Mouse (Mus musculus) liver, postnatal 0 days (tissue): ENCODE data around the gene Rbms2. TPM values are rescaled to one million over a fixed set of nuclear protein-coding genes. Genes with fewer than 3 reads are reported as not detected.

Source experiments
- ATAC-seq: fragments of 200-750 bp; cut with Nextera tagmentation; 2 replicates; pipeline ENCODE4 v1.8.0; 2017; ENCODE audit warnings: mild to moderate bottlenecking, moderate library complexity
- DNase-seq: peaks from one replicate; pipeline ENCODE4 v3.0.0-alpha.2; 2016
- H3K27ac ChIP-seq: fragments of 300-500 bp; sonication (generic); 2 replicates; pipeline ENCODE4 v1.5.1; 2014; ENCODE audit warnings: antibody characterized with exemption, moderate library complexity, mild to moderate bottlenecking, low read depth
- H3K27me3 ChIP-seq: fragments of 300-500 bp; sonication (generic); 2 replicates; pipeline ENCODE4 v1.6.1; 2014; ENCODE audit warnings: low read length, control low read depth, mixed read lengths; ENCODE audit not compliant: insufficient read depth
- H3K36me3 ChIP-seq: fragments of 300-500 bp; sonication (generic); replicated peaks from 2 replicates; pipeline ENCODE4 v1.6.1; 2014; ENCODE audit warnings: mild to moderate bottlenecking, control low read depth, low read length, moderate library complexity, mixed read lengths; ENCODE audit not compliant: insufficient read depth
- H3K4me1 ChIP-seq: fragments of 300-500 bp; sonication (generic); 2 replicates; pipeline ENCODE4 v1.6.1; 2014; ENCODE audit warnings: antibody characterized with exemption, mild to moderate bottlenecking, control low read depth; ENCODE audit not compliant: insufficient read depth
- H3K4me2 ChIP-seq: fragments of 300-500 bp; sonication (generic); 2 replicates; pipeline ENCODE4 v1.6.1; 2014; ENCODE audit warnings: low read depth, mild to moderate bottlenecking, low read length, moderate library complexity, mixed read lengths
- H3K4me3 ChIP-seq: fragments of 300-500 bp; sonication (generic); 2 replicates; pipeline ENCODE4 v1.5.1; 2014; ENCODE audit warnings: low read depth, low read length
- H3K9ac ChIP-seq: fragments of 300-500 bp; sonication (generic); replicated peaks from 2 replicates; pipeline ENCODE4 v1.6.1; 2014; ENCODE audit warnings: mild to moderate bottlenecking, moderate library complexity
- H3K9me3 ChIP-seq: fragments of 300-500 bp; sonication (generic); 2 replicates; pipeline ENCODE4 v1.6.1; 2016; ENCODE audit warnings: mild to moderate bottlenecking, control low read depth, low read length, mixed read lengths
- CTCF ChIP-seq: sonication (generic); IDR thresholded peaks from 2 replicates; pipeline ENCODE4 v1.5.1; 2016; ENCODE audit warnings: antibody characterized with exemption, low read depth
- EP300 ChIP-seq: IDR thresholded peaks from 2 replicates; pipeline ENCODE4 v1.6.1; 2016; ENCODE audit warnings: antibody characterized with exemption, low read depth, mild to moderate bottlenecking
- WGBS: fragments of 180-500 bp; shearing (Covaris S2); extraction: QIAGEN DNeasy Blood & Tissue Kit; methylation state at CpG from one replicate; pipeline ENCODE4 v1.1.7; 2014; ENCODE audit not compliant: insufficient replicate concordance; 5-methylcytosine and 5-hydroxymethylcytosine counted together
- polyA plus RNA-seq: library from polyadenylated mRNA; unstranded; fragments of >200 nt; fragmentation: Nextera tagmentation; extraction: Ambion mirVana; gene quantifications from 2 replicates; pipeline ENCODE4 v1.2.1, GENCODE M21; 2015

The Rbms2 gene
- polyA plus RNA-seq, 1 experiment from 2014 or later = 4.5 TPM

DNA sequence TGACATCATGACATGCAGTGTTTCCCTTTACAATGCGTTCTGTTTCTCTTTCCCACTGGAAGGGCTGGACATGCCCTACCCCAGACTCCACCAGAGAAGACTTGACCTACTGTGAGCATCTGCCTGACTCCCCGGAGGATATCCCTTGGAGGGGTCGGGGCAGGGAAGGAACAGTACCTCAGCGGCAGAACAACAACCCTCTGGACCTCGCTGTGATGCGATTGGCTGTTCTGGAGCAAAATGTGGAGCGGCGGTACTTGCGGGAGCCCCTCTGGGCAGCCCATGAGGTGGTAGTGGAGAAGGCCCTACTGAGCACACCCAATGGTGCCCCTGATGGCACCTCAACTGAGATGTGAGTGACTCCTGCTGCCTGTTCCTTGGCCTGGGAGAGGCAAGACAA, 55.3 kb downstream of the Rbms2 start:
- WGBS = 97% methylated on average over 9 of the region's 9 CpGs
- H3K36me3 ChIP-seq = peaks cover 88% of the 10 kb centered on the region
- TF ChIP-seq CTCF (no peak), EP300 (no peak)
- no peak overlapping the region for H3K9ac ChIP-seq
- no peaks in the 10 kb centered on the region for H3K9me3 ChIP-seq
- ATAC-seq (no peak), DNase-seq (no peak)
- H3K4me3 ChIP-seq = no peak overlapping the region
- no peaks in the 10 kb centered on the region for H3K27me3 ChIP-seq
- no peak overlapping the region for H3K27ac ChIP-seq
- no peaks in the 10 kb centered on the region for H3K4me1 ChIP-seq
- H3K4me2 ChIP-seq = no peak overlapping the region

DNA sequence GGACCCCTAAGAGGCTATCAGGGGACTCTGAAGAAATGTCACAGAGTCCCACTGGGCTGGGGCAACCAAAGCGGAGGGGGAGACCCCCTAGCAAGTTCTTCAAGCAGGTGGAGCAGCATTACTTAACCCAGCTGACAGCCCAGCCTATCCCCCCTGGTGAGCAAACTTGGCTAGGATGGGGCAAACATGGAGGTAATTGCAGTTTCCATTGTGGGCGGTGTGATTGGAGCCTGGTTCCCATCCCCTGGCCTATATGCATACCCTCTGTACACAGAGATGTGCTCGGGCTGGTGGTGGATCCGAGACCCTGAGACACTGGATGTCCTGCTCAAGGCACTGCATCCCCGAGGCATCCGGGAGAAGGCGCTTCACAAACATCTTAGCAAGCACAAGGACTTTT, 56.3 kb downstream of the Rbms2 start:
- Histone ChIP-seq H3K4me1 (no peaks in the 10 kb centered on the region), H3K36me3 (peaks cover 91% of the 10 kb centered on the region), H3K9me3 (no peaks in the 10 kb centered on the region), H3K4me3 (no peak overlapping the region), H3K9ac (no peak overlapping the region), H3K27ac (no peak overlapping the region), H3K27me3 (no peaks in the 10 kb centered on the region), H3K4me2 (no peak overlapping the region)
- WGBS = 89% methylated on average over 7 of the region's 7 CpGs
- ATAC-seq (no peak), DNase-seq (no peak)
- TF ChIP-seq EP300 = no peak
- no peak for TF ChIP-seq CTCF

DNA sequence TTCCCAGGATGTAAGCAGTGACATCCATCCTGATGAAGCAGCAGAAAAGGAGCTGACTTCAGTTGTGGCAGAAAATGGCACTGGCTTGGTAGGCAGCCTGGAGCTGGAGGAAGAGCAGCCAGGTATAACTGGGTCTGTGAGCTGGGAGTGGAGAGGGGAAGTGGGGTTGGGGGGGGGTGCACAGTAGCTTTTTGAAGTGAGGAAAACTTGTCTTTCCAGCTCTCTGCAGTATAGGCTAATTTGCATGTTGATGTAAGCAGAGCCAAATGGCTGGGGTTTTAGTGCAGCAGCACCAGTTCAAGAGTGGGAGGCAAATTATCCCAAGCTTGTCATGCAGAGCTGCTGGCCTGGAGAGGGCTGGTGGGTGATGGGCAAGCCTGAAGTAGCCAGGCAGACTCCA, 68.9 kb downstream of the Rbms2 start:
- DNase-seq (no peak), ATAC-seq (no peak)
- Histone ChIP-seq H3K36me3 (peaks cover 74% of the 10 kb centered on the region), H3K4me2 (no peak overlapping the region), H3K27me3 (no peaks in the 10 kb centered on the region), H3K27ac (no peak overlapping the region), H3K9ac (no peak overlapping the region), H3K4me1 (no peaks in the 10 kb centered on the region), H3K9me3 (no peaks in the 10 kb centered on the region), H3K4me3 (no peak overlapping the region)
- TF ChIP-seq EP300 = no peak

DNA sequence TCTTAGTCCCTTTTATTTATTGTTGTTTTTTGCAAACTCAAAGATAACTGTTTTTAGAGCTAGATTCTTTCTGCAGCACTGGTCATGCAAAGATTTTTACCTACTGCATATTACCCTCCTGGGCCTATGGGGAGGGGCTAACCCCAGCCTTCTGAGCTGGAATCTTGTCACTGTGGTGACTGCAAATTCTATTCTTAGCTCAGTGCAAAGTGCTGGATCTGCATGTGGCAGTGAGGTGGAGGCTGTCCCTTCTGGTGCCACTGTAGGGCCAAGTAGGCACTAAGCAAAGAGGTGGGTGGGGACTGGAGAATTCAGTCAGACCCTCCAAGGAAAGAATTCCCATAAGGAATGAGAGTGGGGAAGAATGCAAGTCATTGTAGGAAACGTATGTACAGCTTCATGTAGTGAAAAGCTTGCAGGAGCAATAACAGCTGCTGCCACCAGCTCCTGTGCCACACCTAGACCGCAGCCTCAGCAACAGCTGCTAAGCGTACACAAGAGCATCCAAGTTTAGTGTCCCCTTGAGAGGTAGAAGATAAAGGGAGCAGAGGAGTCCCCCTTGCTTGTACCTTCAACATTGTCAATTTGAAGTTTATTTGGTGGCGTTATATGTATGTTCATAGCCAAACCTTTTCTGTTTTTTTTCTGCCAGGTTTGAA, 69.9 kb downstream of the Rbms2 start:
- no peak overlapping the region for H3K4me2 ChIP-seq
- TF ChIP-seq CTCF (no peak), EP300 (no peak)
- peaks cover 64% of the 10 kb centered on the region for H3K36me3 ChIP-seq
- WGBS = 93% methylated on average over 4 of the region's 4 CpGs
- no peaks in the 10 kb centered on the region for H3K9me3 ChIP-seq
- no peak for ATAC-seq
- no peaks in the 10 kb centered on the region for H3K4me1 ChIP-seq
- H3K27ac ChIP-seq = no peak overlapping the region
- no peak for DNase-seq
- no peak overlapping the region for H3K4me3 ChIP-seq
- no peaks in the 10 kb centered on the region for H3K27me3 ChIP-seq
- H3K9ac ChIP-seq = no peak overlapping the region

DNA sequence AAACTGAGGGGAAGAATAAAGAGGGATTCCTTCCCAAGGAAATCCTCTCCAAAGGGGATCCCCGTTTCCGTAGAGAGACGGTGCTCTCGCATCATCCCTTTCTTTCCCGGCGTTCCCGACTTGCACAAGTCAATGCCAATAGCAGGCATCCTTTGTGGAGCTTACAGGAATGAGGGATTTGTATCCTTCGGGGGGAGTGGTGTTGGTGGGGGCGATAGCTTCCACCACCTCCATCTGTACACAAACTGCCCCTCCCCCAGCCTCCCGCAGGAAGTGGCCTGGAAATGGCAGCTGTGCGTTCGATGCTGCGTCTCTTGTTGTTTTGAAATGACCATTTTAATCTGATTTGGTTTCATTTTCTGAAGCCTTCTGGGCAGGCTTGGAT, 82.5 kb downstream of the Rbms2 start:
- TF ChIP-seq EP300 (no peak), CTCF (no peak)
- Histone ChIP-seq H3K9ac (peak overlapping the region; percentile 97), H3K36me3 (no peaks in the 10 kb centered on the region; the same call in 1 of the 2 replicates), H3K4me3 (peak overlapping the region; percentile 99), H3K4me1 (peaks cover 44% of the 10 kb centered on the region), H3K4me2 (peak overlapping the region; percentile 92), H3K9me3 (no peaks in the 10 kb centered on the region), H3K27ac (peak overlapping the region; percentile 87), H3K27me3 (no peaks in the 10 kb centered on the region)
- 0% methylated on average over 13 of the region's 13 CpGs for WGBS
- DNase-seq (peak; percentile 76), ATAC-seq (no peak)

DNA sequence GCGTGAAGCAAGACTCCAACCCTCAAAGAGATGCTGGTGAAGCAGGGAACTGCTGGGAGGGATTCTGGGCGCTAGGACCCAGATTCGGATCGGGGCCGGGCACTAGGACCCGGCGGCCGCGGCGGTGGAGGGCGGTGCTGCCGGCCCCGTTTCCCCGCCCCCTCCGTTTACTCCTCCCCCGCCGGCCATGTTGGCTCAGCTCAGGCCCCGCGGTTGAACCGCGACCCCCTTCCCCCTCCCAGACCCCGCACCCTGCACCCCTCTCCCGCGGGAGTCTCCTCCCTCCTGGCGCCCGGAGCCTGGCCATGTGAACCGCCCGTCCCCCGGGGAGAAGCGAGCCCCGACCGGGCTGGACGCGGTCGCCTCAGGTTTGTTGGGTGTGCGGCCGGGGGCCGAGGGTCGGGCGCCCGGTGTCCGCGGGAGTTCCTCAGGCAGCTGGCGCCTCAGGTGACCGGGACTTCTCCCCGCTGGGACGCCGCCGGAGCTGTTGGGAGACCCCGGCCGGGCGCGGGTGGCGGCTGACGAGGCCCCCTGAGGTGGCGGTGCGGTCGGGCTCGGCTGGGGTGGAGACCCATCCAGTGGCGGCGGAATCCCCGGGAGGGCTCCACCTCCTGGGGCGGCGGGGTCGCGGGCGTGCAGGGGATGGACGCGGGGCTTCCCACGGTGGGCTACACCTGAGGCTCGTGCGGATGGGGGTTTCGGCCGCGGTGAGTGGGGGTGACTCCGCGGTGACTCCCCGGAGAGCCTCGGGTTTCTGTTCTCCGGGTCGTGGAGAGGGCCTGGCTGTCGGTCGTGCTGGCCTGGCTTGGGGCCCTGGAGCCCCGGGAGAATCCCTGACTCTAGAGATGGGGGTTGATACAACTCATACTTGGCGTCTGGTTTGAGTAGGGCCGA, 83.2 kb downstream of the Rbms2 start:
- peak overlapping the region; percentile 92 for H3K4me2 ChIP-seq
- WGBS = 2% methylated on average over 77 of the region's 86 CpGs
- DNase-seq (peak; percentile 94), ATAC-seq (peak; percentile 54)
- H3K36me3 ChIP-seq = no peaks in the 10 kb centered on the region; the same call in 1 of the 2 replicates
- peak overlapping the region; percentile 99 for H3K4me3 ChIP-seq
- peak overlapping the region; percentile 97 for H3K9ac ChIP-seq
- peaks cover 45% of the 10 kb centered on the region for H3K4me1 ChIP-seq
- H3K27ac ChIP-seq = peak overlapping the region; percentile 87
- no peaks in the 10 kb centered on the region for H3K9me3 ChIP-seq
- no peaks in the 10 kb centered on the region for H3K27me3 ChIP-seq
- TF ChIP-seq EP300 (0 out of 2 replicates have a peak, but pooled peaks have one; percentile 28), CTCF (peak; percentile 15; the same call in 1 of the 2 replicates)
